Mouse (Mus musculus): ENCODE measurements at regions not wholly inside any gene's neighbourhood (a gene's known extent, or its start where the extent isn't known, plus 50 kb on each side); places are given as distances from the start of the nearest gene placed in this dataset.

- DNase-seq: no peak
Measured at GRCm38 (mm10) chr3:130977921-130978700, 132.2 kb upstream of the Lef1 start.

GRCm38 (mm10) chr3:130976206-130976605, 134.1 kb upstream of the Lef1 start:
- no peak for DNase-seq

GRCm38 (mm10) chr3:130975291-130975690, 135.0 kb upstream of the Lef1 start:
- no peak for DNase-seq

- no peak for DNase-seq
Measured at GRCm38 (mm10) chr3:130972126-130972525, 138.1 kb upstream of the Lef1 start.

- DNase-seq: no peak
Measured at GRCm38 (mm10) chr3:130965275-130965674, 145.0 kb upstream of the Lef1 start.

- DNase-seq: no peak
Measured at GRCm38 (mm10) chr3:130964088-130964487, 146.2 kb upstream of the Lef1 start.

GRCm38 (mm10) chr3:130963625-130964024, 146.6 kb upstream of the Lef1 start:
- DNase-seq: no peak

GRCm38 (mm10) chr3:130962701-130963472, 147.4 kb upstream of the Lef1 start:
- no peak for DNase-seq

- no peak for DNase-seq
Measured at GRCm38 (mm10) chr3:130962151-130962633, 148.1 kb upstream of the Lef1 start.

GRCm38 (mm10) chr3:130961704-130962103, 148.6 kb upstream of the Lef1 start:
- DNase-seq: no peak

- no peak for DNase-seq
Measured at GRCm38 (mm10) chr3:130955958-130956357, 154.3 kb upstream of the Lef1 start.

- no peak for DNase-seq
Measured at GRCm38 (mm10) chr3:130951381-130951780, 158.9 kb upstream of the Lef1 start.

- no peak for DNase-seq
Measured at GRCm38 (mm10) chr3:130950872-130951271, 159.4 kb upstream of the Lef1 start.

GRCm38 (mm10) chr3:130947880-130948279, 162.4 kb upstream of the Lef1 start:
- no peak for DNase-seq

GRCm38 (mm10) chr3:130947277-130947606, 163.0 kb upstream of the Lef1 start:
- no peak for DNase-seq

GRCm38 (mm10) chr3:130946576-130947276, 163.5 kb upstream of the Lef1 start:
- DNase-seq: no peak

- no peak for DNase-seq
Measured at GRCm38 (mm10) chr3:130945861-130946449, 164.3 kb upstream of the Lef1 start.

GRCm38 (mm10) chr3:130945396-130945795, 164.9 kb upstream of the Lef1 start:
- DNase-seq: no peak

GRCm38 (mm10) chr3:130944241-130944640, 166.0 kb upstream of the Lef1 start:
- no peak for DNase-seq

- DNase-seq: no peak
Measured at GRCm38 (mm10) chr3:130942947-130943630, 167.2 kb upstream of the Lef1 start.

- no peak for DNase-seq
Measured at GRCm38 (mm10) chr3:130940302-130940867, 169.9 kb upstream of the Lef1 start.

- DNase-seq: no peak
Measured at GRCm38 (mm10) chr3:130936980-130937379, 173.3 kb upstream of the Lef1 start.

Data from kidney, adult 11 months (tissue).